Mouse (Mus musculus) midbrain, postnatal 0 days (tissue): ENCODE results near the gene Nphs1. TPM values are rescaled to one million over a fixed set of nuclear protein-coding genes. Genes with fewer than 3 reads are reported as not detected.
A peak's percentile ranks its signal among the peaks of the same experiment; 100 is the strongest.

ENCODE experiments used
- ATAC-seq: fragments of 200-750 bp; cut with Nextera tagmentation; 2 replicates; pipeline ENCODE4 v1.8.0; 2017; ENCODE audit warnings: moderate number of reproducible peaks, mild to moderate bottlenecking, moderate TSS enrichment, moderate library complexity; ENCODE audit not compliant: low FRiP score
- DNase-seq: peaks from one replicate; pipeline ENCODE4 v3.0.0-alpha.2; 2015; ENCODE audit warnings: low spot score
- H3K27ac ChIP-seq: fragments of 300-500 bp; sonication (generic); 2 replicates; pipeline ENCODE4 v1.5.1; 2014; ENCODE audit warnings: low read depth, mild to moderate bottlenecking, low read length, mixed read lengths
- H3K27me3 ChIP-seq: fragments of 300-500 bp; sonication (generic); 2 replicates; pipeline ENCODE4 v1.6.1; 2014; ENCODE audit warnings: low read length, control low read depth, mixed read lengths; ENCODE audit not compliant: insufficient read depth
- H3K36me3 ChIP-seq: fragments of 300-500 bp; sonication (generic); 2 replicates; pipeline ENCODE4 v1.6.1; 2014; ENCODE audit warnings: low read length, control low read depth, mixed read lengths; ENCODE audit not compliant: insufficient read depth
- H3K4me1 ChIP-seq: fragments of 300-500 bp; sonication (generic); 2 replicates; pipeline ENCODE4 v1.6.1; 2014; ENCODE audit warnings: mild to moderate bottlenecking, control low read depth, antibody characterized with exemption, low read length, mixed read lengths; ENCODE audit not compliant: insufficient read depth
- H3K4me2 ChIP-seq: fragments of 300-500 bp; sonication (generic); 2 replicates; pipeline ENCODE4 v1.6.1; 2014; ENCODE audit warnings: low read depth, mild to moderate bottlenecking, low read length, mixed read lengths; ENCODE audit not compliant: poor library complexity, severe bottlenecking
- H3K4me3 ChIP-seq: fragments of 300-500 bp; sonication (generic); 2 replicates; pipeline ENCODE4 v1.5.1; 2014; ENCODE audit warnings: low read depth, mild to moderate bottlenecking, low read length, moderate library complexity
- H3K9ac ChIP-seq: fragments of 300-500 bp; sonication (generic); replicated peaks from 2 replicates; pipeline ENCODE4 v1.6.1; 2014; ENCODE audit warnings: mild to moderate bottlenecking, low read length, moderate library complexity, mixed read lengths; ENCODE audit not compliant: poor library complexity, severe bottlenecking
- H3K9me3 ChIP-seq: fragments of 300-500 bp; sonication (generic); 2 replicates; pipeline ENCODE4 v1.6.1; 2016; ENCODE audit warnings: low read length, control low read depth
- CTCF ChIP-seq: IDR thresholded peaks from 2 replicates; pipeline ENCODE4 v1.5.1; 2016; ENCODE audit warnings: antibody characterized with exemption, mild to moderate bottlenecking
- WGBS: fragments of 180-500 bp; shearing (Covaris S2); extraction: QIAGEN DNeasy Blood & Tissue Kit; methylation state at CpG from one replicate; pipeline ENCODE4 v1.1.7; 2014; 5-methylcytosine and 5-hydroxymethylcytosine counted together
- polyA plus RNA-seq: library from polyadenylated mRNA; unstranded; fragments of >200 nt; fragmentation: Nextera tagmentation; extraction: Ambion mirVana; gene quantifications from 2 replicates; pipeline ENCODE4 v1.2.1, GENCODE M21; 2015
- total RNA-seq: library from RNA; depleted of rRNA; stranded (reverse); fragments of >200 nt; gene quantifications from 2 replicates; pipeline ENCODE4 v1.2.3, GENCODE M21; 2014

Nphs1 gene
- total and polyA plus RNA-seq, 2 experiments from 2014 or later: 0.11 to 0.33 TPM

DNA sequence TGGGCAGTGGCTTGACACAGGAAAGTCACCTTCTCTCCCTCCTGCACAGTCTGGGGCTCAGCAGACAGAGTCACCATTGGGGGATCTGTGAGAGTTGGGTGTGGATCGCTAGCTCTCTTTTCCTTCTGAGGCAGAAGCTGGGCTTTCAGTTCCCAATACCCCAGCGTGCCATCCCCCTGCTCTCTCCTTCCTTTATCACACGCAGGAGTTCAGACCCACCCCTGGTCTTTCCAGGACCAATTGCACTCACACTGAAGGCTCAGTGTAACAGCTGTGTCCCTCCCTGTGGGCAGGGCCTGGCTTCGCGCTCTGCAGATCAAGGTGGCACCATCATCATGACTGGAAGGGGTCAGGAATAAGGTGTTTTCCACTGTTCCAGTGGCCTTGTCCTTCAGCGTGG lies 3.9 kb upstream of the Nphs1 start:
- 14% methylated on average over 6 of the region's 6 CpGs for WGBS
- H3K27ac ChIP-seq: no peak overlapping the region
- H3K27me3 ChIP-seq: peaks cover 48% of the 10 kb centered on the region
- TF ChIP-seq CTCF: no peak
- H3K36me3 ChIP-seq: no peaks in the 10 kb centered on the region
- H3K4me1 ChIP-seq: peaks cover 8% of the 10 kb centered on the region; the same call in 1 of the 2 replicates
- DNase-seq: no peak
- H3K9me3 ChIP-seq: no peaks in the 10 kb centered on the region
- no peak for ATAC-seq
- no peak overlapping the region for H3K4me3 ChIP-seq
- H3K4me2 ChIP-seq: no peak overlapping the region
- H3K9ac ChIP-seq: no peak overlapping the region

DNA sequence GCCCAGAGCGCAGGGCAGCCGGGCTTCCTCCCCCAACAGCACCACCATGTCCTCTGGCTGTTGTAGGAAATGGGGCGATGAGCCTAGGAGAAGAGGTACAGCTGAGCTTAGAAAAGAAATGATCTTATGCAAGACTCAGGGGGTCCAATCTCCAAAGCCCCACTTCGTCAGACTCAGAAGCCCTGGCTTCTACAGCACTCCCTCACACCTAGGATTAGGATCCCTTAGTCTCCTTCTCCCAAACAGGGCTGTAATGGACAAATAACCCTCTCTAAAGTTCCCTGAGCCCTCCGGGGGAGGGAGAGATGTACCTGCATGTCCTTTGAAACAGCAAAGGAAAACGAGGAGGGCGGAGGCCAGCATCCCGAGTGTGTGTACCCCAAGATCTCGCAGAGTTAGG lies 1.6 kb upstream of the Nphs1 start:
- Histone ChIP-seq H3K27ac (no peak overlapping the region), H3K4me2 (peak overlapping the region; percentile 59), H3K36me3 (no peaks in the 10 kb centered on the region), H3K9me3 (no peaks in the 10 kb centered on the region), H3K4me1 (peaks cover 8% of the 10 kb centered on the region; the same call in 1 of the 2 replicates), H3K4me3 (peak overlapping the region; percentile 29; the same call in 1 of the 2 replicates), H3K27me3 (peaks cover 63% of the 10 kb centered on the region), H3K9ac (no peak overlapping the region)
- DNase-seq (no peak), ATAC-seq (no peak)
- TF ChIP-seq CTCF: no peak
- WGBS: 2% methylated on average over 9 of the region's 9 CpGs

DNA sequence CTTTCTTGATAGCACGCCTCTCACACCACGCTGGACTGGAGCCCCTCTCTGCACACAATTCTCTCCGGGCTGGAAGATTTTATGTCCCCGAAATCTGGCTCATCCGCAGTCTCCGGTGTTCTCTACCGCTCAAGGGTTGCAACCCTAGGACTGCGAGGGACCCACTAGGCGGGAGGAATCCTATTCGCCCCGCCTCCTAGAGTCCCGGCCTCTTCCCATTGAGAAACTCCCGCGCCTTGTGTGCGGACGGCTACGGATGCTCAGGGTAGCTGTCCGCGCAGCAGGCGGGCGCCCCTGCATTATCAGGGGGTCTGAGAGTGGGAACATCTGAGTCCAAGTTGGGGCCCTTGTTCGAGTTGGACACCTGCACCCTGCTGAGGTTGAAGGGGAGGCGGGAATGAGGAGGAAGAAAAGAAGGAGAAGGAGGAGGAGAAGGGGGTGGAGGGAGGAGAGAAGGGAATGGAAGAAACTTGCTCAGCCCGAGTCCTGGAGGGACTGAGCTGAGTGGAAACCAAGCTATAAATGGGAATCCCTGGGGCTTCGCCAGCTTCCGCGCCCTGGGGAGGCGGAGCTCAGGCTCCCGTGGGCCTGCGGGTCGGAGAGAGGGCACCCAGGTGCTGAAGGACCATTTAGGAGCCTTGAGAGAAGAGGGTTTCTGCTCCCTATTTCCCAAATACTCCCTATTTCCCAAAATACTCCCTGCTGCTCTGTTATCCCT lies 1.0 kb upstream of the Nphs1 start:
- DNase-seq (no peak), ATAC-seq (no peak)
- no peak overlapping the region for H3K9ac ChIP-seq
- H3K4me3 ChIP-seq: peak overlapping the region; percentile 29
- peak overlapping the region; percentile 59 for H3K4me2 ChIP-seq
- H3K27ac ChIP-seq: no peak overlapping the region
- H3K27me3 ChIP-seq: peaks cover 69% of the 10 kb centered on the region
- WGBS: 1% methylated on average over 30 of the region's 31 CpGs
- no peak for TF ChIP-seq CTCF
- peaks cover 8% of the 10 kb centered on the region; the same call in 1 of the 2 replicates for H3K4me1 ChIP-seq
- H3K9me3 ChIP-seq: no peaks in the 10 kb centered on the region
- no peaks in the 10 kb centered on the region for H3K36me3 ChIP-seq

DNA sequence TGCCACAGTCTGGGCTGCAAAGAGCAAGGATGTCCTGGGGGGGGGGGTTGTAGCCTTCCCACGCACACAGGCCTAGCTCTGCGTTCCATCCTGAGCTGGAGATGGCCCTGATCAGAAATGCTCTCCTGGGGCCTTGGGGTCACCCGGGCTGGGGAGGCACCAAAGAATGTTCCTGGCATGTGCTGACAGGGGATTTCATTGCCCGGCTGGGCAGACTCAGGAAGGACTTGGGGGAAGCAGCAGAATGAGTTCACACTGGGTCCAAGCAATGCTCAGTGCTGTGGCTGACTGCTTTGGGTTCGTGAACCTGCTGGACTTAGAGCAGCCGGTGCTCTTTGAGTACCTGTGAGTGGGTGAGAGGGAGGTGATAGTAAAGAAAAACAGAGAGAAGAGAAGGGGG lies 1.4 kb downstream of the Nphs1 start:
- Histone ChIP-seq H3K36me3 (no peaks in the 10 kb centered on the region), H3K9ac (no peak overlapping the region), H3K9me3 (no peaks in the 10 kb centered on the region), H3K4me1 (peaks cover 3% of the 10 kb centered on the region; the same call in 1 of the 2 replicates), H3K4me3 (no peak overlapping the region), H3K27me3 (peaks cover 52% of the 10 kb centered on the region), H3K4me2 (no peak overlapping the region), H3K27ac (no peak overlapping the region)
- DNase-seq (no peak), ATAC-seq (no peak)
- 33% methylated on average over 6 of the region's 6 CpGs for WGBS
- no peak for TF ChIP-seq CTCF

DNA sequence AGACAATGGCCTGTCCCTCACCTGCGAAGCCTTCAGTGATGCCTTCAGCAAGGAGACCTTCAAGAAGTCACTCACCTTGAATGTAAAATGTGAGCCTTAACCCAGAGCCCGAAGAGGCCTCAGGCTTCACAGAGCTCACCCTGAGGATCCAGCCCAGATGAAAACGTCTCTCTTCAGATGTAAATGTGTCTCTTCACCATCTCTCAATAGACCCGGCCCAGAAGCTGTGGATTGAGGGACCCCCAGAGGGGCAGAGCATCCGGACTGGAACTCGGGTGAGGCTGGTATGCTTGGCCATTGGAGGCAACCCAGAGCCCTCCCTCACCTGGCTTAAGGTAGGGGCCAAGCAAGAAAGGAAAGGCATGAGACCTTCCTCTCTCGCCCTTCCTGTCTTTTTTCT lies 5.5 kb downstream of the Nphs1 start:
- no peak overlapping the region for H3K27ac ChIP-seq
- 0 out of 2 replicates have a peak, but pooled peaks cover 3% of the 10 kb centered on the region for H3K4me1 ChIP-seq
- 21% methylated on average over 7 of the region's 7 CpGs for WGBS
- H3K4me3 ChIP-seq: no peak overlapping the region
- no peak overlapping the region for H3K4me2 ChIP-seq
- DNase-seq (no peak), ATAC-seq (no peak)
- H3K36me3 ChIP-seq: no peaks in the 10 kb centered on the region
- peaks cover 56% of the 10 kb centered on the region for H3K27me3 ChIP-seq
- no peak overlapping the region for H3K9ac ChIP-seq
- no peak for TF ChIP-seq CTCF
- H3K9me3 ChIP-seq: no peaks in the 10 kb centered on the region

DNA sequence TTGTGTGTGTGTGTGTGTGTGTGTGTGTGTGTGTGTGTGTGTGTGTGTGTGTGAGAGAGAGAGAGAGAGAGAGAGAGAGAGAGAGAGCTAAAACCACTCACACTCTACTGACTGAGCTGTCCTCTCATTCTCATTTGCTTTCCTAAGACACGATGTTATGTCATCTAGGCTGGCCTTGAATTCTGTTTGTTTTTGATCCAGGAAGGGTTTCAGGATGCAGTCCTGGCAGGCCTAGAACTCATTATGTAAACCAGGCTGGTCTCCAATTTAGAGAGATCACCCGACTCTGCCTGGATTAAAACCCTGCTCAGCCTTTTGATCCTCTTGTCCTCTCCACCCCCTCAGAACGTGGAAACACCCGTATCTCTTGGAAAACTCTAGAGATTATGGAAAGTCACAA lies 5.9 kb downstream of the Nphs1 start:
- no peaks in the 10 kb centered on the region for H3K36me3 ChIP-seq
- H3K4me2 ChIP-seq: no peak overlapping the region
- peaks cover 56% of the 10 kb centered on the region for H3K27me3 ChIP-seq
- TF ChIP-seq CTCF: no peak
- H3K9ac ChIP-seq: no peak overlapping the region
- no peak overlapping the region for H3K4me3 ChIP-seq
- ATAC-seq (no peak), DNase-seq (no peak)
- H3K9me3 ChIP-seq: no peaks in the 10 kb centered on the region
- 0 out of 2 replicates have a peak, but pooled peaks cover 3% of the 10 kb centered on the region for H3K4me1 ChIP-seq
- no peak overlapping the region for H3K27ac ChIP-seq
- 11% methylated on average over 4 of the region's 4 CpGs for WGBS
